Mouse (Mus musculus) CH12.LX (cell line): Measurements from ENCODE around the gene Sgpp1.

Experiments used
- CTCF ChIP-seq, 2 experiments: IDR thresholded peaks in 1 of 2; conservative IDR thresholded peaks in 1 of 2; 2 replicates each; pipeline ENCODE4 v1.5.1; 2011 to 2012; ENCODE audit warnings: low read depth in 2 of 2, low read length in 2 of 2, improper control_type of control experiment in 1 of 2, inconsistent platforms in 1 of 2, mild to moderate bottlenecking in 1 of 2, moderate library complexity in 1 of 2
- E2F4 ChIP-seq: IDR thresholded peaks from 2 replicates; pipeline ENCODE4 v1.6.1; 2011; ENCODE audit warnings: low read depth, low read length, improper control_type of control experiment; ENCODE audit not compliant: insufficient replicate concordance
- EP300 ChIP-seq: IDR thresholded peaks from 2 replicates; pipeline ENCODE4 v1.6.1; 2011; ENCODE audit warnings: low read length, improper control_type of control experiment
- ETS1 ChIP-seq: conservative IDR thresholded peaks from 2 replicates; pipeline ENCODE4 v1.6.1; 2012; ENCODE audit warnings: low read depth, mild to moderate bottlenecking, inconsistent platforms, low read length, improper control_type of control experiment, moderate library complexity
- GABPA ChIP-seq: IDR thresholded peaks from 2 replicates; pipeline ENCODE4 v1.6.1; 2012; ENCODE audit warnings: low read depth, low read length, improper control_type of control experiment, inconsistent platforms; ENCODE audit not compliant: insufficient replicate concordance
- HCFC1 ChIP-seq: IDR thresholded peaks from 2 replicates; pipeline ENCODE4 v1.6.1; 2012; ENCODE audit warnings: low read depth, mild to moderate bottlenecking, inconsistent platforms, low read length, improper control_type of control experiment
- IRF4 ChIP-seq: IDR thresholded peaks from 2 replicates; pipeline ENCODE4 v1.6.1; 2014; ENCODE audit warnings: low read depth, mild to moderate bottlenecking, inconsistent platforms, low read length, improper control_type of control experiment
- KAT2A ChIP-seq: IDR thresholded peaks from 2 replicates; pipeline ENCODE4 v1.6.1; 2012; ENCODE audit warnings: low read length, improper control_type of control experiment, inconsistent platforms; ENCODE audit not compliant: insufficient replicate concordance
- MAX ChIP-seq: IDR thresholded peaks from 2 replicates; pipeline ENCODE4 v1.6.1; 2011; ENCODE audit warnings: low read length, improper control_type of control experiment
- POLR2A ChIP-seq: IDR thresholded peaks from 2 replicates; pipeline ENCODE4 v1.6.1; 2011; ENCODE audit warnings: low read depth, mild to moderate bottlenecking, improper control_type of control experiment, low read length
- RAD21 ChIP-seq: IDR thresholded peaks from 2 replicates; pipeline ENCODE4 v1.6.1; 2011; ENCODE audit warnings: low read depth, mild to moderate bottlenecking, low read length, improper control_type of control experiment, moderate library complexity
- USF1 ChIP-seq: IDR thresholded peaks from 2 replicates; pipeline ENCODE4 v1.6.1; 2014; ENCODE audit warnings: low read depth, mild to moderate bottlenecking, inconsistent platforms, low read length, improper control_type of control experiment
- USF2 ChIP-seq: conservative IDR thresholded peaks from 2 replicates; pipeline ENCODE4 v1.6.1; 2011; ENCODE audit warnings: low read depth, low read length, improper control_type of control experiment
- ZC3H11A ChIP-seq: IDR thresholded peaks from 2 replicates; pipeline ENCODE4 v1.6.1; 2012; ENCODE audit warnings: low read depth, mild to moderate bottlenecking, inconsistent platforms, low read length, improper control_type of control experiment

- TF ChIP-seq POLR2A (no peak), EP300 (no peak), MAX (no peak), CTCF (conservative IDR thresholded peaks at IDR 0.05 in 1 of 2, IDR thresholded peaks at IDR 0.05 in 1 of 2; ENCODE audit: low read depth in 2 of 2, low read length in 2 of 2) (no peak), RAD21 (no peak), HCFC1 (no peak), IRF4 (no peak), GABPA (no peak), USF1 (no peak), ZC3H11A (no peak), E2F4 (no peak), KAT2A (no peak), USF2 (no peak), ETS1 (no peak)
Observed at GRCm38 (mm10) chr12:75687314-75687713, 48.2 kb downstream of the Sgpp1 start.
